Mouse (Mus musculus) WW6 (cell line): ENCODE results near the gene Ntn5.
A peak's percentile ranks its signal among the peaks of the same experiment; 100 is the strongest.

Experiments
- DNase-seq: peaks from one replicate; pipeline ENCODE4 v3.0.0-alpha.2; 2013; ENCODE audit warnings: low read depth, low spot score

Gene Ntn5

DNA sequence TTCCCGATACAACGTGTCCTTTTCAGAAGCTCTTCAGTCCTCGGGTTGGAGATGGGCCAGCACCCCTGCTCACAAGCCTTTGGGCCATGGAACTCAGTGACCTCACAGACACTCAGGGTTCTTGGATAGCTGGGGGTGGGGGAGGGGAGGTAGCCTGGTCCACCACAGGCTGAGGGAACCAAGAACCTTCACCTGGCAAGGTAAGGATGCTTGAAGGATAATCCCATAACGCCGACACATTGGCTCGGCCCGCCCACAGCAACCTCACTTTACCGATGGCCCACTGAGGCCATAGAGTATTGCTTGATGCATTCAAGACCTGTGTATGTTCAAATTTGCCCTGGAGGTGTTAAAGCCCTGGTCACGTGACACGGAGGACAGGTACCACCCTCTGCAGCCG, 41.9 kb downstream of the Ntn5 start, which contains the start of gene Spaca4:
TSS of gene Spaca4 (minus strand) at position 101 of the 400 bp plus-strand sequence.
- no peak for DNase-seq

DNA sequence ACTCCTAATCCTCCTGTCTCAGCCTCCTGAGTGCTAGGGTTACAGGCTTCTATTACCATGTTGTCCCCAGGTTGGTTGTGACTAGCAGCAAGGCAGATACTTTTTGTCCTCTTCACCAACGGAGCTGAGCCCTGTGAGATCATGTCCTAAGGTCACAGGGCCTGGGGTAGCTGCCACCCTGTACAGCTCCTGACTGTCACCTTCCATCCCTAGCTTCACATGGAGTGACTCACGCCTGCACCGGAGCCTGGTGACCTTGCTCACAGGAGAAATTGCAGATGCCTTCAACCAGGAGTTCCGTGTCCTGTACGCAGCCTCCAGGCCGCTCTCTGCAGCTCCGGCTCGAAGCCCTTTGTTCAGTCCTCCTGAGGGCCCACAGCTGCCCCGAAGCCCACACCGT, 42.6 kb downstream of the Ntn5 start:
- DNase-seq, result no peak

DNA sequence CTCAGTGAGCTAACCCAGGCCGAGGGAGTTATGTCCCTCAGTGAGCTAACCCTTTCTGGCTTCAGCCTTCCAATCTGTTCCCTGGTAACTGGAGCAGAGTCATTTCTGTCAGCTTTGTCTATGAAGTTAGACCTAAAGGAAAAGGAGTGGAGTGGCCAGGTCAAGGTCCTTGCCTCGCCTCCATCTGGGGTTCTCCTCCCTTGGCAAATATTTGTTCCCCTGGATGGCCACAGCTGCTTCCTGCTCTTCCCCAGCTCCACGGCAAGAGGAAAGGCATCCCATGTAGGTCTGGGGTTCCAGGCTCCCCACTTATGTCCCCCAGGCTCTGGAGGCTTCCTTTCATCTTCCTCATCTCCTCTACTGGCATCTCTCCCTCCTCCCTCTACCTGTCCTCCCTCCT, 43.8 kb downstream of the Ntn5 start:
- no peak for DNase-seq

DNA sequence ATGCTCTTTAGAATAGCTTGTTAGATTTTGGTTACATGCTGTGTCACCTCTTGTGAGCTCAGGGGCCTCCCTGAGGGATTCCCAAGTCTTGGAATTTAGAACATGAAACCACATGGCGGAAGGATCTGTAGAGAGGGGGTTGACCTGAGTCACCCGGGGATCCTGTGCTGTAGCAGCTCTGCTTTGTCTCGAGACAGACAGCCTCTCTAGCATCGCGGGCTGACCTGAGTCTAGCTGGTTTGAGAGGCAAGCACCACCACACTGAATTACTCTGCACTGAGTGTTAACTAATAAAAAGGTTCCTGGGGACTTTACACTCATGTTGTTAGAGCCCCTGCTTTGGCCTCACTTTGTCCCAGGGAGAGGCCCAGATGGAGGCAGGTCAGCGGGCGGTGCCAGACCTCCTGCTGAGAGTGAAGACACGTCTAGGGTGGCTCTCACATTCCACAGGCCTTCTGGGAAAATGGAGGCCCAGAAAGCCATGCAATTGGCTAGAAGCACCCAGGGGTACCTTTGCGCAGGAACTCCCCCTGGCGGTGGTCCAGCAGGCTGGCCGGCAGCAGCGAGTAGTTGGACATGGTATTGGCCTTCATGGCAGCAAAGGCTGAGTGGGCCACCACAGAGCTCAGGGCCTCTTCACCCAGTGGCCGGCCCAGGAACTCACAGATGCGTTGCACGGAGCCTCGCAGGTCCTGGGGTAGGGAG, 47.1 kb downstream of the Ntn5 start:
- DNase-seq, result peak; percentile 63

DNA sequence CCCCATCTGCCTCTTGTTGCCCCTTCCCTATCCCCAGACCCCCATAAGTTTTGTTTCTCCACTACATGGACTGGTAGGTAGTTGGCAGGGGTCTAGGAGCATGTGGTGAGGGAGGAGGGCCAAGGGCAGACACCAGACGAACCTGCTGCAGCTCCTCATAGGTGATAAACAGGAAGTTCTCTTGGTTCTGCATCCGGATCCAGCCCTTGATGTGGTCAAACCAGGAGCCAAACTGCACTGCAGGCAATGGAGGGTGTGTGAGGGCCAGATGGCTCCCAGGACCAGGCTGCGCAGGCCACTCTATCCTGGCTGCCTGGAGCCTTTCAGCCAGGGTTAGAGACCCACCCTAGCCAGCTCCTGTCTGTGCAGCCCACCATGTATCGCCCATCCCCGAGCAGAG, 49.7 kb downstream of the Ntn5 start:
- DNase-seq, result no peak

DNA sequence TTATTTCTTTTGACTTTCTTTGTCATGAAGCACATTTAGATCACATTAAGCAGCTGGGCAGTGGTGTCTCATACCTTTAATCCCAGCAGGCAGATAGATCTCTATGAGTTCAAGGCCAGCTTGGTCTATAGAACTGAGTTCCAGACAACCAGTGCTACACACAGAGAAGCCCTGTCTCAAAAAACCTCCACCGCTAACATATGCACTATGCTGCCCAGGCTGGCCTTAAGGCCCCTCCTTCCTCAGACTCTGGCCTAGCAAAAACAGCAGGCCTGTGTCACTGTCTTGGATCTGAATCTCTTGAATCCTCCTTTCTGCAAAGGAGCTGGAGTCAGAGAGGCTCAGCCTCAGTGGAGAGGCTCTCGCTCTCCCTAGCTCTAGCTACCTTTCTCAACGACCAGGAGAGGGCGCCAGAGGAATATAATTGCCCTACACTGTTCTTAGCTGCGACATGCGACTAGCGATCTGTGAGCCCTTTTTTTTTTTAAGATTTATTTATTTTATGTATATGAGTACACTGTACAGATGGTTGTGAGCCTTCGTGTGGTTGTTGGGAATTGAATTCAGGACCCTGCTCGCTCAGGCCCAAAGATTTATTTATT, 55.4 kb downstream of the Ntn5 start:
- peak; percentile 62 for DNase-seq

DNA sequence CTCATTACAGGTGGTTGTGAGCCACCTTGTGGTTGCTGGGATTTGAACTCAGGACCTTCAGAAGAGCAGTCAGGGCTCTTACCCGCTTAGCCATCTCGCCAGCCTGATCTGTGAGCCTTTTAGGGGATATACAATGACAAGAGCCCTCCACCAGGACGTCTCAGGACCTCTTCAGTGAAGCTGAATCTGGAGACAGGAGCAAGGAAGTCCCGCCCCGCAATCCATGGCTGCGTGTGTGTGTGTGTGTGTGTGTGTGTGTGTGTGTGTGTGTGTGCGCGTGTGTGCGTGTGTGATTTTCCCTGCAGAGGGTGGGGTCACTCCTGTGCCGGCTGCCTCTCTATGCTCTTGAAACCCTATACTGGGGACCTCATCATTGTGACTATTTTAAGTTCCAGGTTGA, 56.0 kb downstream of the Ntn5 start:
- DNase-seq, result no peak

DNA sequence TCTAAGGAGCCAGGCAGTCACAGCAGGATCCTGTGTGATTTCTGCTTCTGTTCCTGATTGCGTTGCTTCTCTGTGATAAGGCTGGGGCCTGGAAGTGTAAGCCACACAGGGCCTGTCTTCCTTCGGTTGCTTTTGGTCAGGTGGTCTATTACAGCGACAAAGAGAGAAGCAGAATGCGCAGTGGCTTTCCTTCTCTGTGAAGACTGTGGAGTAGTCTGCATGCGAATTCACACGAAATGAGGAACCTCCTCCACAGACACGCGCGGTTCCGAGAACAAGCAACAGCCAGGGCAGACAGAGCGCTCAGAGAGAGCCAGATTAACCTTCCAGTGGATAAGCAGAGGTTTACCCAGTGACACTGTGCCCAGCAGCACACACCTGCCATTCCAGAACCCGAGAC, 57.5 kb downstream of the Ntn5 start:
- no peak for DNase-seq

DNA sequence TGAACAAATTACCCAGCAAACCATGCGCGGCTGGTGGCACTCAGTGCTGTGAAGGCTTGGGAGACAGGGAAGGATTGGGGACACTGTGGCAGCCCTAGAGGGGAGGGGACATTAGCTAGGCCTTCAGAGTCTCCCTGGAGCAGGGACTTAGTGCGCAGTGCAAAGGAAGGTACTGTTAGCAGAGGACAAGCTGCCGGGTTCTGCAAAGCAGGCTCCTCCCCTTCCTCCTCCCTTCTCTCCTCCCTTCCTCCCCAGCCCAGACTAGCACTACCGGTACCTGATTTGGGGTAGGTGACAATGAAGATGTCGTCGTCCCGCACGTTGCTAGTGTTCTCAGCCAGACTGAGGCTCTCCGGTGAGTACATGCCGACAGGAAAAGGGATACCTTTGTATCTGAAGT, 58.0 kb downstream of the Ntn5 start:
- no peak for DNase-seq

DNA sequence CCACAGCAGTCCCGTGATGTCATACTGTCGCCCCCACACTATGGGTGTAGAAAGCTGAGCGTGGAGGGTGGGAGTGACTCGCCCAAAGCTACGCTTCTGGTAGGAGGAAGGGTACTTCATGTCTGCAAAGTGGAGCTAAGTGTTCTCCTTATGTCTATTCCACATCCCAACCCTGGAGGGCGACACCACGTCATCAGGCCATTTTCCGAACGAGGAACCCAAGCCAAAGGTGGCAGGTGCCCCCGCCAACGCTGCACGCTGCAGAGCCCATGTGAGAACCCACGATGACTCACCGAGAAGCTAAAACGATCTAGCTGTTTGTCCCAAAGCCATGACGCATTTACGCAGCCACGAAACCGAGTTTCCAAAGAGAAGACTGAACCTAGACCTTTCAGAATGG, 58.5 kb downstream of the Ntn5 start:
- no peak for DNase-seq
